Mouse (Mus musculus) stomach, postnatal 0 days (tissue): Measurements from ENCODE around the gene Atxn10.

Source experiments
- CTCF ChIP-seq: IDR thresholded peaks from 2 replicates; pipeline ENCODE4 v1.5.1; 2016; ENCODE audit warnings: antibody characterized with exemption, low read depth, mild to moderate bottlenecking, moderate library complexity
- EP300 ChIP-seq: optimal IDR thresholded peaks from 2 replicates; pipeline ENCODE3; 2016; ENCODE audit warnings: antibody characterized with exemption

DNA sequence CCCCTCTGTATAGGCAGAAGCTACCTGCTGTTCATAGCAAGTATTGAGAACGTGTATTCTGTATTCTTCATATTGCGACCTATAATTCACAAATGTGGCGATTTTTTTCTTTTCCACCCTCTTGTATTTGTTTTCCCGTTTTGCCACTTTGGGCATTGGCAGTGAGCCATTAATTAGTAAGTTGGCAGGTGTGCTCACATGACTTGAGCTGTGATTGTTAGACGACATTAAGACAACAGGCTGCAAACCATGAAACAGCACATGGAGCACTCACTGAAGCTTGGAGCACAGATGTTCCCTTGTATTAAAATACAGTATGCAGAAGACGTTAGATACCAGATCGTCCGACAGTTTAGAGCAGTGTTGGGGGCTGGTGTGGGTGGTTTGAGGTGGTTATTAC lies 120.8 kb downstream of the Atxn10 start:
- no peak for TF ChIP-seq CTCF
- TF ChIP-seq EP300, result no peak
